17 mouse cellular contexts compared by ENCODE assay signal in genomic region chr19:25439807-25440206, GRCm38 (mm10).
DNase-seq lines count a peak whose midpoint lies in the region; ATAC-seq and TF ChIP-seq lines count a peak whose summit lies in the region.
"Had no signal": no experiment of that assay in that cellular context is flagged by ENCODE, and none has a peak within 500 bp of the region (broad histone marks: within the 10 kb centered on the region; RNA-seq: fewer than 3 reads in every experiment).

No protein-coding gene starts in this region.

- 62% methylated on average over 6 of the region's 6 CpGs for WGBS in embryonic facial prominence, embryonic 14.5 days
- 74% methylated on average over 6 of the region's 6 CpGs for WGBS in embryonic facial prominence, embryonic 10.5 days
- WGBS in hindbrain, postnatal 0 days = 40% methylated on average over 6 of the region's 6 CpGs
- WGBS in hindbrain, embryonic 13.5 days = 46% methylated on average over 6 of the region's 6 CpGs
- WGBS in midbrain, embryonic 10.5 days = 80% methylated on average over 6 of the region's 6 CpGs
- 45% methylated on average over 6 of the region's 6 CpGs for WGBS in midbrain, embryonic 15.5 days

- peaks cover 7% of the 10 kb centered on the region; the same call in 1 of the 2 replicates for H3K4me1 ChIP-seq in embryonic facial prominence, embryonic 14.5 days (ENCODE audit: control insufficient read depth, insufficient read depth, low read length)
- H3K4me1 ChIP-seq in embryonic facial prominence, embryonic 10.5 days = 0 out of 2 replicates have a peak, but pooled peaks cover 9% of the 10 kb centered on the region
- 0 out of 2 replicates have a peak, but pooled peaks cover 9% of the 10 kb centered on the region for H3K4me1 ChIP-seq in hindbrain, postnatal 0 days (ENCODE audit: insufficient read depth, low read length)
- H3K4me1 ChIP-seq in hindbrain, embryonic 13.5 days (replicated peaks) = peaks cover 23% of the 10 kb centered on the region; the same call in 1 of the 2 replicates
- peaks cover 7% of the 10 kb centered on the region; the same call in 1 of the 2 replicates for H3K4me1 ChIP-seq in midbrain, embryonic 10.5 days
- H3K4me1 ChIP-seq in midbrain, embryonic 15.5 days = no peaks in the 10 kb centered on the region

- H3K9ac ChIP-seq in embryonic facial prominence, embryonic 14.5 days (ENCODE audit: low read depth, low read length) = no peak overlapping the region
- H3K9ac ChIP-seq in hindbrain, postnatal 0 days (replicated peaks; ENCODE audit: low read length) = no peak overlapping the region
- H3K9ac ChIP-seq in hindbrain, embryonic 13.5 days = no peak overlapping the region
- H3K9ac ChIP-seq in midbrain, embryonic 15.5 days = no peak overlapping the region
- H3K9ac ChIP-seq: heart, embryonic 15.5 days; midbrain, embryonic 12.5 days had no signal

- no peak overlapping the region for H3K4me3 ChIP-seq in embryonic facial prominence, embryonic 14.5 days (ENCODE audit: low read depth, low read length)
- no peak overlapping the region for H3K4me3 ChIP-seq in embryonic facial prominence, embryonic 10.5 days
- H3K4me3 ChIP-seq in hindbrain, postnatal 0 days (ENCODE audit: low read length) = no peak overlapping the region
- H3K4me3 ChIP-seq in hindbrain, embryonic 13.5 days = no peak overlapping the region
- no peak overlapping the region for H3K4me3 ChIP-seq in midbrain, embryonic 10.5 days
- H3K4me3 ChIP-seq in midbrain, embryonic 15.5 days = no peak overlapping the region
- H3K4me3 ChIP-seq in myocyte = no peak overlapping the region
- H3K4me3 ChIP-seq: heart, embryonic 15.5 days; midbrain, embryonic 12.5 days had no signal

- H3K36me3 ChIP-seq in embryonic facial prominence, embryonic 14.5 days (ENCODE audit: control insufficient read depth, insufficient read depth, low read length) = no peaks in the 10 kb centered on the region
- H3K36me3 ChIP-seq in embryonic facial prominence, embryonic 10.5 days (replicated peaks) = no peaks in the 10 kb centered on the region
- no peaks in the 10 kb centered on the region for H3K36me3 ChIP-seq in hindbrain, postnatal 0 days (ENCODE audit: insufficient read depth, low read length)
- no peaks in the 10 kb centered on the region for H3K36me3 ChIP-seq in hindbrain, embryonic 13.5 days
- H3K36me3 ChIP-seq in midbrain, embryonic 10.5 days = peaks cover 3% of the 10 kb centered on the region; the same call in 1 of the 2 replicates
- no peaks in the 10 kb centered on the region for H3K36me3 ChIP-seq in midbrain, embryonic 15.5 days (replicated peaks)
- H3K36me3 ChIP-seq in myocyte (ENCODE audit: control insufficient read depth, insufficient read depth) = no peaks in the 10 kb centered on the region
- H3K36me3 ChIP-seq: midbrain, embryonic 12.5 days had no signal

- no peak overlapping the region for H3ac ChIP-seq in myocyte (ENCODE audit: control insufficient read depth, insufficient read length)

- H3K27me3 ChIP-seq in embryonic facial prominence, embryonic 14.5 days (replicated peaks; ENCODE audit: control insufficient read depth, insufficient read depth, low read length) = no peaks in the 10 kb centered on the region
- no peaks in the 10 kb centered on the region for H3K27me3 ChIP-seq in embryonic facial prominence, embryonic 10.5 days (replicated peaks; ENCODE audit: low read depth, poor library complexity, severe bottlenecking)
- no peaks in the 10 kb centered on the region for H3K27me3 ChIP-seq in hindbrain, postnatal 0 days (ENCODE audit: insufficient read depth, low read length)
- H3K27me3 ChIP-seq in hindbrain, embryonic 13.5 days = no peaks in the 10 kb centered on the region
- no peaks in the 10 kb centered on the region for H3K27me3 ChIP-seq in midbrain, embryonic 10.5 days (ENCODE audit: low read depth, poor library complexity, severe bottlenecking)
- no peaks in the 10 kb centered on the region for H3K27me3 ChIP-seq in midbrain, embryonic 15.5 days (replicated peaks)
- no peaks in the 10 kb centered on the region for H3K27me3 ChIP-seq in myocyte (ENCODE audit: control insufficient read depth, insufficient read depth, insufficient read length)
- H3K27me3 ChIP-seq: CH12.LX; heart, embryonic 15.5 days had no signal

- ATAC-seq in embryonic facial prominence, embryonic 14.5 days (ENCODE audit: low read depth) = peak; percentile 77; the same call in 1 of the 2 replicates
- peak; percentile 84 for ATAC-seq in hindbrain, postnatal 0 days
- no peak for ATAC-seq in hindbrain, embryonic 13.5 days (ENCODE audit: low FRiP score)
- ATAC-seq in midbrain, embryonic 15.5 days (replicated peaks) = no peak

- H3K9me3 ChIP-seq in embryonic facial prominence, embryonic 14.5 days (ENCODE audit: control insufficient read depth, low read length) = no peaks in the 10 kb centered on the region
- H3K9me3 ChIP-seq in embryonic facial prominence, embryonic 10.5 days = no peaks in the 10 kb centered on the region
- no peaks in the 10 kb centered on the region for H3K9me3 ChIP-seq in hindbrain, postnatal 0 days (ENCODE audit: low read length)
- H3K9me3 ChIP-seq in hindbrain, embryonic 13.5 days = no peaks in the 10 kb centered on the region
- H3K9me3 ChIP-seq in midbrain, embryonic 10.5 days (replicated peaks) = no peaks in the 10 kb centered on the region
- no peaks in the 10 kb centered on the region for H3K9me3 ChIP-seq in midbrain, embryonic 15.5 days
- H3K9me3 ChIP-seq: heart, embryonic 15.5 days; midbrain, embryonic 12.5 days had no signal

- no peak for TF ChIP-seq CTCF in hindbrain, postnatal 0 days (IDR thresholded peaks at IDR 0.05; ENCODE audit: low read depth)

- no peak for TF ChIP-seq POLR2A in myocyte (IDR thresholded peaks at IDR 0.05; ENCODE audit: insufficient read length, low read depth)

- no peak overlapping the region for H3K27ac ChIP-seq in embryonic facial prominence, embryonic 14.5 days (replicated peaks; ENCODE audit: low read depth, low read length)
- no peak overlapping the region for H3K27ac ChIP-seq in embryonic facial prominence, embryonic 10.5 days (replicated peaks)
- H3K27ac ChIP-seq in hindbrain, postnatal 0 days = peak overlapping the region; percentile 28; the same call in 1 of the 2 replicates
- no peak overlapping the region for H3K27ac ChIP-seq in hindbrain, embryonic 13.5 days
- 0 out of 2 replicates have a peak overlapping the region, but pooled peaks have one; percentile 13 for H3K27ac ChIP-seq in midbrain, embryonic 10.5 days (replicated peaks)
- H3K27ac ChIP-seq in midbrain, embryonic 15.5 days = no peak overlapping the region
- H3K27ac ChIP-seq: heart, embryonic 15.5 days; midbrain, embryonic 12.5 days had no signal

- no peaks in the 10 kb centered on the region for H3K79me2 ChIP-seq in myocyte (ENCODE audit: control insufficient read depth, insufficient read depth)

- H3K4me2 ChIP-seq in embryonic facial prominence, embryonic 14.5 days (ENCODE audit: low read depth, low read length) = no peak overlapping the region
- no peak overlapping the region for H3K4me2 ChIP-seq in hindbrain, postnatal 0 days (ENCODE audit: low read depth, low read length)
- no peak overlapping the region for H3K4me2 ChIP-seq in hindbrain, embryonic 13.5 days
- H3K4me2 ChIP-seq in midbrain, embryonic 15.5 days = no peak overlapping the region
- H3K4me2 ChIP-seq in myocyte (ENCODE audit: low read depth) = no peak overlapping the region
- H3K4me2 ChIP-seq: heart, embryonic 15.5 days; midbrain, embryonic 12.5 days had no signal

- peak; percentile 78 for DNase-seq in embryonic facial prominence, embryonic 14.5 days (ENCODE audit: low spot score)
- no peak for DNase-seq in embryonic facial prominence, embryonic 10.5 days (ENCODE audit: low spot score)
- peak; percentile 47 for DNase-seq in hindbrain, postnatal 0 days (ENCODE audit: low spot score)
- no peak for DNase-seq in midbrain, embryonic 10.5 days (ENCODE audit: low spot score)
- DNase-seq in cerebellum, postnatal 14 days = no peak
- DNase-seq: adrenal gland, postnatal 14 days; cerebellum, adult 9-10 months; heart, adult 18-20 months; kidney, adult 8-10 months; kidney, postnatal 36 days; lung, postnatal 14 days had no signal

TF ChIP-seq in myocyte, 11 proteins besides CTCF, POLR2A, EP300 and RAD21:
- no peak for TF ChIP-seq TCF12 (IDR thresholded peaks at IDR 0.05; ENCODE audit: insufficient read depth, poor library complexity, severe bottlenecking)
- TF ChIP-seq MYOD1 (IDR thresholded peaks at IDR 0.05; ENCODE audit: control insufficient read depth in 1 of 3, insufficient read length in 2 of 3, low read depth in 2 of 3) = peak in 2 of 3 experiments; percentile 39 to 53
- peak in 1 of 3 experiments; percentile 52 for TF ChIP-seq MYOG (IDR thresholded peaks at IDR 0.05; ENCODE audit: control insufficient read depth in 1 of 3, insufficient read depth in 1 of 3, insufficient read length in 2 of 3, low read depth in 2 of 3)

Comparison
In these comparisons a context has a peak if more than half of its experiments do, and no peak if none do; other contexts are left out.
1. ATAC-seq: peak in embryonic facial prominence, embryonic 14.5 days (single experiment) and hindbrain, postnatal 0 days (single experiment); none in hindbrain, embryonic 13.5 days (single experiment) and midbrain, embryonic 15.5 days (single experiment).
2. DNase-seq: peak in embryonic facial prominence, embryonic 14.5 days (single experiment) and hindbrain, postnatal 0 days (single experiment); none in embryonic facial prominence, embryonic 10.5 days (single experiment), midbrain, embryonic 10.5 days (single experiment) and cerebellum, postnatal 14 days (0 of 2).
3. H3K27ac ChIP-seq: peak in hindbrain, postnatal 0 days (single experiment) and midbrain, embryonic 10.5 days (single experiment); none in embryonic facial prominence, embryonic 14.5 days (single experiment), embryonic facial prominence, embryonic 10.5 days (single experiment), hindbrain, embryonic 13.5 days (single experiment) and midbrain, embryonic 15.5 days (single experiment).